Mouse (Mus musculus): ENCODE measurements around the gene Rpl26.
A peak's percentile ranks its signal among the peaks of the same experiment; 100 is the strongest.

Rpl26 gene

GRCm38 (mm10) chr11:68901351-68902046 lies at the start of gene Rpl26:
Gene Rpl26 (plus strand): TSS chr11:68901583.
- peak; percentile 99 for DNase-seq

- DNase-seq = no peak
Measured at GRCm38 (mm10) chr11:68851644-68852485, 49.5 kb upstream of the Rpl26 start.

- DNase-seq = peak; percentile 83
Measured at GRCm38 (mm10) chr11:68852486-68852901, 48.9 kb upstream of the Rpl26 start.

- DNase-seq = peak; percentile 100
Measured at GRCm38 (mm10) chr11:68852932-68853409, 48.4 kb upstream of the Rpl26 start.

- DNase-seq = peak; percentile 48
Measured at GRCm38 (mm10) chr11:68853611-68854401, 47.6 kb upstream of the Rpl26 start.

- DNase-seq = no peak
Measured at GRCm38 (mm10) chr11:68854621-68855020, 46.8 kb upstream of the Rpl26 start.

- no peak for DNase-seq
Measured at GRCm38 (mm10) chr11:68857329-68857728, 44.1 kb upstream of the Rpl26 start.

GRCm38 (mm10) chr11:68859943-68860593 lies 41.3 kb upstream of the Rpl26 start:
- no peak for DNase-seq

- no peak for DNase-seq
Measured at GRCm38 (mm10) chr11:68862260-68862659, 39.1 kb upstream of the Rpl26 start.

GRCm38 (mm10) chr11:68863631-68864091 lies 37.7 kb upstream of the Rpl26 start:
- DNase-seq = no peak

- DNase-seq = peak; percentile 92
Measured at GRCm38 (mm10) chr11:68864544-68865189, 36.7 kb upstream of the Rpl26 start.

- DNase-seq = no peak
Measured at GRCm38 (mm10) chr11:68871277-68871676, 30.1 kb upstream of the Rpl26 start.

- DNase-seq = peak; percentile 78
Measured at GRCm38 (mm10) chr11:68871748-68872147, 29.6 kb upstream of the Rpl26 start, which contains the start of gene Ndel1. Gene Ndel1 (minus strand): TSS chr11:68871858.

GRCm38 (mm10) chr11:68874841-68875240 lies 26.5 kb upstream of the Rpl26 start:
- DNase-seq = peak; percentile 84

- no peak for DNase-seq
Measured at GRCm38 (mm10) chr11:68878811-68879210, 22.6 kb upstream of the Rpl26 start.

GRCm38 (mm10) chr11:68882107-68882506 lies 19.3 kb upstream of the Rpl26 start:
- no peak for DNase-seq

GRCm38 (mm10) chr11:68883843-68884242 lies 17.5 kb upstream of the Rpl26 start:
- DNase-seq = no peak

- no peak for DNase-seq
Measured at GRCm38 (mm10) chr11:68884368-68884767, 17.0 kb upstream of the Rpl26 start.

- DNase-seq = no peak
Measured at GRCm38 (mm10) chr11:68886091-68886490, 15.3 kb upstream of the Rpl26 start.

GRCm38 (mm10) chr11:68888253-68888652 lies 13.1 kb upstream of the Rpl26 start, which contains the start of gene Rnf222:
Gene Rnf222 (plus strand): TSS chr11:68888553.
- no peak for DNase-seq

GRCm38 (mm10) chr11:68888653-68889052 lies 12.7 kb upstream of the Rpl26 start:
- DNase-seq = no peak

- no peak for DNase-seq
Measured at GRCm38 (mm10) chr11:68890625-68891024, 10.8 kb upstream of the Rpl26 start.
